Mouse (Mus musculus): Measurements from ENCODE around the gene Erc1. TPM values are rescaled to one million over a fixed set of nuclear protein-coding genes. Genes with fewer than 3 reads are reported as not detected.

The Erc1 gene
- 8.4 and 9.4 TPM in 2 replicates for polyA plus RNA-seq (2015; fragmentation: Nextera tagmentation; extraction: Ambion mirVana)

DNA sequence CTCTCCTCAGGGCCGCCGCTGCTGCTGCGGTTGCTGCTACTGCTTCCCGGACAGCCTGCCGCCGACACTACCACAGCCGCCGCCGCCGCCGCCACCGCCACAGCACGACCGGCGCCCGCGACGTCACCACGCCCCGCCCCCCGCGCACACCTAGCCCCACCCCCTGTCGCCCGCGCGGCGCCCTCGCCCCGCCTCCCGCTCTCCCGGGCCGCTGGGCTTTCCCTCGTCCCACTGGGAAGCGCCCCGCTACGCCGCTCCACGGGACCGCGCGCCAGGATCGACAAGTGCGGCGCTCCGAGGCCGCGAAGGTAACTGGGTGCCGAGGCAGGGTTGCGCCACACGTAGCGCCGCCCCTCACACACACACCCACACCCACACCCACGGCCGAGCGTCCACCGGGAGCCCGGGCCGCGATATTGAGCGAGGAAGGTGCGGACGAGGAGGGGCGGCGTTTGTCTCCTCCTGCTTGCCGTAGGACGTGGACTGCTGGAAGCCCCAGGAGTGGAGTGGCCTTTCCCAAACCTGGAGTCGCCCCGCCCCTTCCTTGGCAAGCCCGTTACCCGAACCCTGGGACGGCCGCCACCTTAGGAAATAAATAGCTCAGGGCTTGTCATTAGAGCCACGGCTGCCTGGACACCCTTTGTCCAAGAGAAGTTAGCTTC, at the start of gene Erc1:
TSS of gene Erc1 (minus strand) at position 134 of the 662 bp plus-strand sequence.

DNA sequence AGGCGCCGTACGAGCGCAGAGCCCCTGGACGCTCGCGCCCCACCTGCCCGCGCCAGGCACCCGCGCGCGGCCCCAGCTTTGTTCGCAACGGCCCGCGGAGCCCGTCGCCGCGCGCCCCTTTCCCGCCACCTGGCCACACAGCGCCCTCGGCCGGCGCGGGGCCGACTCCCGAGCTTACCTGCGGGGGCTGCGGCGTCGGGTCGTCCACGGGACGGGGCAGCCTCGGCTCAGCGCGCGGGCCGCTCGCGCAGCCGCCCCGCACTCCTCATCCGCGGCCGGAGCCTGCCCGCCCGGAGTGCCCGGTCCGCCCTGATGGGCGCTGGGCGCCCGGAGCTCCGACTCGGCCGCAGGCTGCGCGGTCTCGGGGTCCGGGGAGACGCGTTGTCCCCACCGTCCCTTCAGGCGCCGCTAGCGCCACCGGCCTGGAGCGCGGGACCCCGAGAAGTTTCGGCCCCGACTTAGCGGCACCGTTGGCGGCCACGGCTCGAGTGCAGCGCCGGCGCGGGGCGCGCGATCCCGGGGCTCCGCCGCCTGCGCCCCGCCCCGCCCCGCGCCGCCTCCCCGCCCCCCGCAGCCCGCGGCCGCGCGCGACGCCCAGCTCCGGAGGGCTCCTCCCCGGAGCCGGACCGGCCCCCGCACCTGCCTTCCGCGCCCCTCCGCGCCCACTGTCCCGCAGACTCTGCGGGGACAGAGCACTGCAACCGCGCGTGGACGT, 304.0 kb downstream of the Erc1 start, which contains the start of gene Wnt5b:
TSS of gene Wnt5b (minus strand) at position 545 of the 715 bp plus-strand sequence.

Other genes with a start within 250 kb of the Erc1 start
- 11.0 and 14.3 TPM in 2 replicates for gene Rad52, start 54.5 kb upstream of the Erc1 start, polyA plus RNA-seq (2015; fragmentation: Nextera tagmentation; extraction: Ambion mirVana)
- gene Wnk1, start 190.5 kb upstream of the Erc1 start, polyA plus RNA-seq (2015; fragmentation: Nextera tagmentation; extraction: Ambion mirVana) = 36.2 and 47.4 TPM in 2 replicates
- 0.22 TPM in 1 of 2 replicates, not detected in the other for gene Ninj2, start 245.2 kb upstream of the Erc1 start, polyA plus RNA-seq (2015; fragmentation: Nextera tagmentation; extraction: Ambion mirVana)